Mouse (Mus musculus) forebrain, embryonic 13.5 days (tissue): ENCODE measurements at regions not wholly inside any gene's neighbourhood (a gene's known extent, or its start where the extent isn't known, plus 50 kb on each side); places are given as distances from the start of the nearest gene placed in this dataset.
"Not testable (repeated sequence)": the region's sequence is repeated elsewhere in the genome, so short reads cannot be mapped to it uniquely, and the experiment has no call there.

ENCODE experiments used
- ATAC-seq: fragments of 200-750 bp; cut with Nextera tagmentation; 2 replicates; pipeline ENCODE4 v1.8.0; 2017
- H3K27ac ChIP-seq: fragments of 300-500 bp; sonication (generic); 2 replicates; pipeline ENCODE4 v1.5.1; 2015; ENCODE audit warnings: inconsistent platforms, mild to moderate bottlenecking, moderate library complexity
- H3K27me3 ChIP-seq: fragments of 300-500 bp; sonication (generic); 2 replicates; pipeline ENCODE4 v1.6.1; 2015; ENCODE audit warnings: mild to moderate bottlenecking, inconsistent platforms
- H3K36me3 ChIP-seq: fragments of 300-500 bp; sonication (generic); 2 replicates; pipeline ENCODE4 v1.6.1; 2015; ENCODE audit warnings: mild to moderate bottlenecking, inconsistent platforms; ENCODE audit not compliant: poor library complexity, severe bottlenecking
- H3K4me1 ChIP-seq: fragments of 300-500 bp; sonication (generic); 2 replicates; pipeline ENCODE4 v1.6.1; 2015; ENCODE audit warnings: inconsistent platforms
- H3K4me2 ChIP-seq: fragments of 300-500 bp; sonication (generic); 2 replicates; pipeline ENCODE4 v1.6.1; 2015; ENCODE audit warnings: inconsistent platforms, mild to moderate bottlenecking, moderate library complexity
- H3K4me3 ChIP-seq: fragments of 300-500 bp; sonication (generic); 2 replicates; pipeline ENCODE4 v1.5.1; 2015; ENCODE audit warnings: mild to moderate bottlenecking, inconsistent platforms
- H3K9ac ChIP-seq: fragments of 300-500 bp; sonication (generic); 2 replicates; pipeline ENCODE4 v1.6.1; 2015; ENCODE audit warnings: mild to moderate bottlenecking, inconsistent platforms
- H3K9me3 ChIP-seq: fragments of 300-500 bp; sonication (generic); replicated peaks from 2 replicates; pipeline ENCODE4 v1.6.1; 2016; ENCODE audit warnings: inconsistent platforms
- WGBS: fragments of 180-500 bp; shearing (Covaris S2); methylation state at CpG from one replicate; pipeline ENCODE4 v1.1.7; 2015; 5-methylcytosine and 5-hydroxymethylcytosine counted together

GRCm38 (mm10) chr5:100309807-100310165 lies 106.2 kb downstream of the Sec31a start:
- H3K4me2 ChIP-seq: no peak overlapping the region
- H3K27ac ChIP-seq: peak overlapping the region; percentile 27; the same call in 1 of the 2 replicates
- H3K9me3 ChIP-seq: no peaks in the 10 kb centered on the region
- H3K27me3 ChIP-seq: no peaks in the 10 kb centered on the region
- H3K9ac ChIP-seq: no peak overlapping the region
- peak; percentile 67; the same call in 1 of the 2 replicates for ATAC-seq
- H3K4me1 ChIP-seq: 0 out of 2 replicates have a peak, but pooled peaks cover 7% of the 10 kb centered on the region
- H3K36me3 ChIP-seq: no peaks in the 10 kb centered on the region
- 95% methylated on average over 2 of the region's 2 CpGs for WGBS
- no peak overlapping the region for H3K4me3 ChIP-seq

GRCm38 (mm10) chr5:100309071-100309806 lies 106.8 kb downstream of the Sec31a start:
- H3K9me3 ChIP-seq: no peaks in the 10 kb centered on the region
- H3K4me3 ChIP-seq: no peak overlapping the region
- no peaks in the 10 kb centered on the region for H3K36me3 ChIP-seq
- 0 out of 2 replicates have a peak, but pooled peaks cover 7% of the 10 kb centered on the region for H3K4me1 ChIP-seq
- 0 out of 2 replicates have a peak, but pooled peaks have one; percentile 6 for ATAC-seq
- no peak overlapping the region for H3K9ac ChIP-seq
- no peak overlapping the region for H3K4me2 ChIP-seq
- WGBS: 57% methylated on average over 17 of the region's 17 CpGs
- H3K27ac ChIP-seq: peak overlapping the region; percentile 27; the same call in 1 of the 2 replicates
- H3K27me3 ChIP-seq: no peaks in the 10 kb centered on the region

GRCm38 (mm10) chr5:100304403-100304802 lies 111.6 kb downstream of the Sec31a start:
- Histone ChIP-seq H3K4me1 (0 out of 2 replicates have a peak, but pooled peaks cover 6% of the 10 kb centered on the region), H3K9ac (no peak overlapping the region), H3K9me3 (0 out of 2 replicates have a peak, but pooled peaks cover 6% of the 10 kb centered on the region), H3K27me3 (no peaks in the 10 kb centered on the region), H3K4me2 (no peak overlapping the region), H3K4me3 (no peak overlapping the region), H3K27ac (no peak overlapping the region), H3K36me3 (no peaks in the 10 kb centered on the region)
- ATAC-seq: no peak
- WGBS: 76% methylated on average over 3 of the region's 3 CpGs

GRCm38 (mm10) chr5:100302068-100302775 lies 113.8 kb downstream of the Sec31a start:
- WGBS: 81% methylated on average over 17 of the region's 17 CpGs
- Histone ChIP-seq H3K36me3 (no peaks in the 10 kb centered on the region), H3K27me3 (no peaks in the 10 kb centered on the region), H3K9ac (no peak overlapping the region), H3K27ac (no peak overlapping the region), H3K9me3 (peaks cover 14% of the 10 kb centered on the region; the same call in 1 of the 2 replicates), H3K4me3 (no peak overlapping the region), H3K4me2 (no peak overlapping the region), H3K4me1 (no peaks in the 10 kb centered on the region)
- no peak for ATAC-seq

- no peak overlapping the region for H3K9ac ChIP-seq
- no peak overlapping the region for H3K4me2 ChIP-seq
- no peak overlapping the region for H3K4me3 ChIP-seq
- no peak overlapping the region for H3K27ac ChIP-seq
- WGBS: 88% methylated on average over 4 of the region's 4 CpGs
- ATAC-seq: no peak
- no peaks in the 10 kb centered on the region for H3K4me1 ChIP-seq
- H3K9me3 ChIP-seq: peaks cover 14% of the 10 kb centered on the region; the same call in 1 of the 2 replicates
- H3K36me3 ChIP-seq: no peaks in the 10 kb centered on the region
- H3K27me3 ChIP-seq: no peaks in the 10 kb centered on the region
Measured at GRCm38 (mm10) chr5:100299141-100299540, 116.9 kb downstream of the Sec31a start.

- H3K9me3 ChIP-seq: peaks cover 7% of the 10 kb centered on the region; the same call in 1 of the 2 replicates
- H3K4me2 ChIP-seq: no peak overlapping the region
- WGBS: 85% methylated on average over 7 of the region's 7 CpGs
- H3K27ac ChIP-seq: no peak overlapping the region
- ATAC-seq: no peak
- H3K27me3 ChIP-seq: no peaks in the 10 kb centered on the region
- H3K36me3 ChIP-seq: no peaks in the 10 kb centered on the region
- H3K9ac ChIP-seq: no peak overlapping the region
- H3K4me3 ChIP-seq: no peak overlapping the region
- H3K4me1 ChIP-seq: no peaks in the 10 kb centered on the region
Measured at GRCm38 (mm10) chr5:100294189-100294588, 121.8 kb downstream of the Sec31a start.

GRCm38 (mm10) chr5:100280215-100280614 lies 120.6 kb upstream of the Tmem150c start:
- no peaks in the 10 kb centered on the region for H3K4me1 ChIP-seq
- no peak overlapping the region for H3K9ac ChIP-seq
- 90% methylated on average over 4 of the region's 4 CpGs for WGBS
- no peaks in the 10 kb centered on the region for H3K36me3 ChIP-seq
- H3K4me2 ChIP-seq: no peak overlapping the region
- no peak overlapping the region for H3K4me3 ChIP-seq
- H3K9me3 ChIP-seq: no peaks in the 10 kb centered on the region
- H3K27ac ChIP-seq: no peak overlapping the region
- 0 out of 2 replicates have a peak, but pooled peaks cover 2% of the 10 kb centered on the region for H3K27me3 ChIP-seq
- no peak for ATAC-seq

- H3K9ac ChIP-seq: no peak overlapping the region
- no peak for ATAC-seq
- 91% methylated on average over 8 of the region's 8 CpGs for WGBS
- no peak overlapping the region for H3K4me3 ChIP-seq
- H3K27me3 ChIP-seq: 0 out of 2 replicates have a peak, but pooled peaks cover 2% of the 10 kb centered on the region
- H3K4me1 ChIP-seq: no peaks in the 10 kb centered on the region
- no peaks in the 10 kb centered on the region for H3K36me3 ChIP-seq
- H3K27ac ChIP-seq: no peak overlapping the region
- no peaks in the 10 kb centered on the region for H3K9me3 ChIP-seq
- no peak overlapping the region for H3K4me2 ChIP-seq
Measured at GRCm38 (mm10) chr5:100279474-100279873, 119.9 kb upstream of the Tmem150c start.

GRCm38 (mm10) chr5:100274674-100275073 lies 115.1 kb upstream of the Tmem150c start:
- no peak overlapping the region for H3K9ac ChIP-seq
- H3K27me3 ChIP-seq: no peaks in the 10 kb centered on the region
- no peaks in the 10 kb centered on the region for H3K4me1 ChIP-seq
- H3K9me3 ChIP-seq: no peaks in the 10 kb centered on the region
- 62% methylated on average over 4 of the region's 4 CpGs for WGBS
- no peak overlapping the region for H3K4me2 ChIP-seq
- ATAC-seq: no peak
- H3K27ac ChIP-seq: no peak overlapping the region
- H3K36me3 ChIP-seq: no peaks in the 10 kb centered on the region
- H3K4me3 ChIP-seq: no peak overlapping the region

- not testable (repeated sequence) for H3K4me3 ChIP-seq, H3K4me1 ChIP-seq, H3K36me3 ChIP-seq, H3K9me3 ChIP-seq, ATAC-seq, H3K27ac ChIP-seq, H3K27me3 ChIP-seq, H3K4me2 ChIP-seq, H3K9ac ChIP-seq
- 90% methylated on average over 9 of the region's 9 CpGs for WGBS
Measured at GRCm38 (mm10) chr5:100271975-100272374, 112.4 kb upstream of the Tmem150c start.

GRCm38 (mm10) chr5:100270841-100271686 lies 111.5 kb upstream of the Tmem150c start:
- Histone ChIP-seq H3K4me1 (no peaks in the 10 kb centered on the region), H3K27me3 (no peaks in the 10 kb centered on the region), H3K9me3 (no peaks in the 10 kb centered on the region), H3K4me2 (no peak overlapping the region), H3K36me3 (no peaks in the 10 kb centered on the region), H3K27ac (no peak overlapping the region), H3K4me3 (no peak overlapping the region), H3K9ac (no peak overlapping the region)
- WGBS: 57% methylated on average over 12 of the region's 12 CpGs
- ATAC-seq: peak; percentile 55; the same call in 1 of the 2 replicates
